Mouse (Mus musculus) limb, embryonic 13.5 days (tissue): ENCODE results near the gene Rdh16f1. TPM values are rescaled to one million over a fixed set of nuclear protein-coding genes. Genes with fewer than 3 reads are reported as not detected.

Source experiments
- ATAC-seq: fragments of 200-750 bp; cut with Nextera tagmentation; 2 replicates; pipeline ENCODE4 v1.8.0; 2017; ENCODE audit warnings: low read depth, moderate number of reproducible peaks, moderate TSS enrichment; ENCODE audit not compliant: low FRiP score
- H3K27ac ChIP-seq: fragments of 300-500 bp; sonication (generic); 2 replicates; pipeline ENCODE4 v1.5.1; 2015; ENCODE audit warnings: inconsistent platforms, mild to moderate bottlenecking, moderate library complexity
- H3K27me3 ChIP-seq: fragments of 300-500 bp; sonication (generic); 2 replicates; pipeline ENCODE4 v1.6.1; 2015; ENCODE audit warnings: mild to moderate bottlenecking, inconsistent platforms
- H3K36me3 ChIP-seq: fragments of 300-500 bp; sonication (generic); 2 replicates; pipeline ENCODE4 v1.6.1; 2015; ENCODE audit warnings: inconsistent platforms, mild to moderate bottlenecking, moderate library complexity
- H3K4me1 ChIP-seq: fragments of 300-500 bp; sonication (generic); 2 replicates; pipeline ENCODE4 v1.6.1; 2015; ENCODE audit warnings: inconsistent platforms
- H3K4me2 ChIP-seq: fragments of 300-500 bp; sonication (generic); replicated peaks from 2 replicates; pipeline ENCODE4 v1.6.1; 2015; ENCODE audit warnings: inconsistent platforms, mild to moderate bottlenecking, moderate library complexity
- H3K4me3 ChIP-seq: fragments of 300-500 bp; sonication (generic); 2 replicates; pipeline ENCODE4 v1.5.1; 2015; ENCODE audit warnings: moderate library complexity, mild to moderate bottlenecking, inconsistent platforms
- H3K9ac ChIP-seq: fragments of 300-500 bp; sonication (generic); 2 replicates; pipeline ENCODE4 v1.6.1; 2015; ENCODE audit warnings: mild to moderate bottlenecking, inconsistent platforms
- H3K9me3 ChIP-seq: fragments of 300-500 bp; sonication (generic); 2 replicates; pipeline ENCODE4 v1.6.1; 2016; ENCODE audit warnings: inconsistent platforms
- WGBS: fragments of 180-500 bp; shearing (Covaris S2); methylation state at CpG from one replicate; pipeline ENCODE4 v1.1.7; 2015; 5-methylcytosine and 5-hydroxymethylcytosine counted together
- polyA plus RNA-seq: library from polyadenylated mRNA; unstranded; fragments of >200 nt; fragmentation: Nextera tagmentation; extraction: Ambion mirVana; gene quantifications from 2 replicates; pipeline ENCODE4 v1.2.1, GENCODE M21; 2015

The Rdh16f1 gene
- polyA plus RNA-seq, 1 experiment from 2014 or later, result not detected

- WGBS, result 74% methylated on average over 2 of the region's 2 CpGs
- no peak for ATAC-seq
- Histone ChIP-seq H3K9ac (no peak overlapping the region), H3K27me3 (no peaks in the 10 kb centered on the region; the same call in 1 of the 2 replicates), H3K36me3 (peaks cover 2% of the 10 kb centered on the region), H3K4me3 (no peak overlapping the region), H3K4me2 (no peak overlapping the region), H3K27ac (no peak overlapping the region), H3K9me3 (no peaks in the 10 kb centered on the region), H3K4me1 (peaks cover 15% of the 10 kb centered on the region)
Observed at GRCm38 (mm10) chr10:127736266-127736665, 23.3 kb upstream of the Rdh16f1 start.

- H3K36me3 ChIP-seq, result peaks cover 9% of the 10 kb centered on the region
- no peak overlapping the region for H3K9ac ChIP-seq
- H3K27me3 ChIP-seq, result no peaks in the 10 kb centered on the region
- no peaks in the 10 kb centered on the region for H3K9me3 ChIP-seq
- no peak overlapping the region for H3K4me3 ChIP-seq
- no peak for ATAC-seq
- H3K4me2 ChIP-seq, result no peak overlapping the region
- 74% methylated on average over 4 of the region's 4 CpGs for WGBS
- H3K27ac ChIP-seq, result no peak overlapping the region
- peaks cover 15% of the 10 kb centered on the region for H3K4me1 ChIP-seq
Observed at GRCm38 (mm10) chr10:127736916-127737315, 22.7 kb upstream of the Rdh16f1 start.

GRCm38 (mm10) chr10:127737552-127737951, 22.0 kb upstream of the Rdh16f1 start:
- no peaks in the 10 kb centered on the region for H3K27me3 ChIP-seq
- H3K27ac ChIP-seq, result no peak overlapping the region
- no peak for ATAC-seq
- no peaks in the 10 kb centered on the region for H3K9me3 ChIP-seq
- H3K9ac ChIP-seq, result no peak overlapping the region
- 23% methylated on average over 2 of the region's 2 CpGs for WGBS
- no peak overlapping the region for H3K4me2 ChIP-seq
- H3K4me1 ChIP-seq, result peaks cover 15% of the 10 kb centered on the region
- H3K36me3 ChIP-seq, result peaks cover 15% of the 10 kb centered on the region
- no peak overlapping the region for H3K4me3 ChIP-seq

DNA sequence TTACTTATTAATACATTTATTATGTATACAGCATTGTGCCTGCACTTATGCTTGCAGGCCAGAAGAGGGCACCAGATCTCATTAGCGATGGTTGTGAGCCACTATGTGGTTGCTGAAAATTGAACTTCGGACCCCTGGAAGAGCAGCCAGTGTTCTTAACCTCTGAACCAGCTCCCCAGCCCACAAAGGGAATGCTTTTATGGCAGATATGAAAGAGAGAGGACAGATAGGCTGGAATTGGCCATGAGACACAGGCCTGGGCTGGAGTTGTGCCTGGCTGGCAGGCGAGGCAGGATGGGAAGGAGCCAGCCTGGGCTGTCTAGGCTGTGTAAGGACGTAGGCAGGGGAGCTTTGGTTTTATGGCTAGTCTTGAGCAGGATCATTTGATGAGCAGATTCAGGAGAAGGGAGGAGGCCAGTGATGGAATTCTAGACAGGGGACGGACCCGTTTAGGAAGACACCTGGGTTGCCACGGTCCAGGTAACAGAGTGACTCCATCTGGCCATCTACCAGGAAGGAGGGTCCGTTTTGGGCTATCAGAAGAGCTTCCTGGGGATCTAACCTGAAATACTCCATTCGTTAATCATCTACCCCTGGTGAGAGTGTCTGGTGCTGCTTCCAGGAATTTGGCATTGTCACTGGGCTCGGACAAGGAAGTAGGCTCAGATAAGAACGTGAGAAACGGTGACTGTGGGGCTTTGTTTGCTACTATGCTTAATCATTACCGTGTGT, 21.3 kb upstream of the Rdh16f1 start:
- no peak overlapping the region for H3K9ac ChIP-seq
- 46% methylated on average over 13 of the region's 13 CpGs for WGBS
- ATAC-seq, result no peak
- H3K4me3 ChIP-seq, result no peak overlapping the region
- no peaks in the 10 kb centered on the region for H3K27me3 ChIP-seq
- peaks cover 15% of the 10 kb centered on the region for H3K4me1 ChIP-seq
- H3K4me2 ChIP-seq, result peak overlapping the region; percentile 83
- H3K27ac ChIP-seq, result peak overlapping the region; percentile 28; the same call in 1 of the 2 replicates
- no peaks in the 10 kb centered on the region for H3K9me3 ChIP-seq
- H3K36me3 ChIP-seq, result peaks cover 23% of the 10 kb centered on the region

DNA sequence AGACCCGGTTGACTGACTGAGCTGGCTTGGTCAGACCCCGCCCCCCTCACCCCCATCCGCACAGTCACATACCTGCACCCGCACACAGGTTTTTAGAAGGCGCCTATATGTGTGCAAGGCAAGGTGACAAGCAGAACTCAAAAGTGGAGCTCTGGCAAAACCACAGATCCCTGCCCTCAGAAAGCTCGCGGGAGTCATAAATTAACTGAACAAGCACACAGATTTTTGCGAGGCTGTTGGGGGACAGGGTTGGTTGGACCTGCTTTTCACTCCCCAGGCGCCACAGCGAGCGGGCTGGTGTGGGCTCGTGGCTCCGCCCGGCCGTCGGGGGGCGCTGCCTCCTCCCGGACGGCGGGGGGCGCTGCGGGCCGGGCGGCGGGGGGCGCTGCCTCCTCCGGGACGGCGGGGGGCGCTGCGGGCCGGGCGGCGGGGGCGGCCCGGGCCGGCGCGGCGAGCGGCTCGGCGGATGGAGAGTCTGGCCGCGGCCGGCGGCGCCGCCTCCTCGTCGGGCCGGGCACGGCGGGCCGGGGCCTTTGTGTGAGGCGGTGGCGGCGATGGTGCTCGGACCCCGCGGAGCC, 20.4 kb upstream of the Rdh16f1 start, which contains the start of gene Zbtb39:
Gene Zbtb39, plus strand, starts transcription at position 456 of the 578 bp plus-strand sequence.
- Histone ChIP-seq H3K4me2 (peak within 1 kb of the TSS; percentile 83), H3K4me1 (peaks cover 15% of the 10 kb centered on the region), H3K27me3 (no peaks in the 10 kb centered on the region), H3K9me3 (no peaks in the 10 kb centered on the region), H3K36me3 (peaks cover 32% of the 10 kb centered on the region), H3K27ac (peak within 1 kb of the TSS; percentile 83), H3K9ac (peak within 1 kb of the TSS; percentile 99), H3K4me3 (peak within 1 kb of the TSS; percentile 98)
- WGBS, result 1% methylated on average over 55 of the region's 61 CpGs
- peak; percentile 84 for ATAC-seq

- Histone ChIP-seq H3K27me3 (no peaks in the 10 kb centered on the region), H3K9me3 (no peaks in the 10 kb centered on the region)
- ATAC-seq, result peak; percentile 53
Observed at GRCm38 (mm10) chr10:127739661-127740161, 19.9 kb upstream of the Rdh16f1 start.

DNA sequence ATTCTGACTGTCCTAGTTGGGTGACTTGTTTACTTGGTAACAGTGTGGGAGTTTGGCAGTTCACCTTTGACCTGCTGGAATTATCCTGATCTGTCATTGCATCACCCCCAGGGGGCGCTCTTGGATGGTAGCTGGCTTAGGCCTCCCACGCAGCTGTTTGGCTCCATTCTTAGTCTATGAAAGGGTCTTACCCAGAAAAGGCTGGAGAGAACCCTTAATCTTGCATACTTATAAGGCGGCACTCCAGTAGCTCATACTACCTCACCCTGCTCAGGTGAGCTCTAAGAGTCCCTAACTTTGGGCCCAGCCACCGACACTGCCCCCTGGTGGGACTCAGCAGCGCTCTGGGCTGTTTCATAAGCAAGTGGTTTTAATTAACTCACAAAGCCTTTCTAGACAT, 14.9 kb upstream of the Rdh16f1 start:
- 57% methylated on average over 5 of the region's 5 CpGs for WGBS
- Histone ChIP-seq H3K36me3 (peaks cover 73% of the 10 kb centered on the region), H3K4me1 (peaks cover 24% of the 10 kb centered on the region), H3K9ac (no peak overlapping the region), H3K4me2 (no peak overlapping the region), H3K4me3 (no peak overlapping the region), H3K27ac (no peak overlapping the region), H3K27me3 (no peaks in the 10 kb centered on the region), H3K9me3 (no peaks in the 10 kb centered on the region)
- ATAC-seq, result 0 out of 2 replicates have a peak, but pooled peaks have one; percentile 12

More at GRCm38 (mm10) chr10:127739661-127740161, 19.9 kb upstream of the Rdh16f1 start:
- Histone ChIP-seq H3K36me3 (peaks cover 37% of the 10 kb centered on the region), H3K4me3 (peak overlapping the region; percentile 98), H3K4me1 (peaks cover 15% of the 10 kb centered on the region), H3K4me2 (peak overlapping the region; percentile 83), H3K27ac (peak overlapping the region; percentile 83), H3K9ac (peak overlapping the region; percentile 99)
- under 1% methylated on average over 55 of the region's 55 CpGs for WGBS

- no peaks in the 10 kb centered on the region for H3K9me3 ChIP-seq
- ATAC-seq, result no peak
- H3K9ac ChIP-seq, result no peak overlapping the region
- peaks cover 15% of the 10 kb centered on the region for H3K4me1 ChIP-seq
- no peak overlapping the region for H3K4me3 ChIP-seq
- 72% methylated on average over 5 of the region's 5 CpGs for WGBS
- H3K27ac ChIP-seq, result no peak overlapping the region
- H3K36me3 ChIP-seq, result peaks cover 77% of the 10 kb centered on the region
- no peaks in the 10 kb centered on the region for H3K27me3 ChIP-seq
- H3K4me2 ChIP-seq, result no peak overlapping the region
Observed at GRCm38 (mm10) chr10:127745886-127746285, 13.7 kb upstream of the Rdh16f1 start.

DNA sequence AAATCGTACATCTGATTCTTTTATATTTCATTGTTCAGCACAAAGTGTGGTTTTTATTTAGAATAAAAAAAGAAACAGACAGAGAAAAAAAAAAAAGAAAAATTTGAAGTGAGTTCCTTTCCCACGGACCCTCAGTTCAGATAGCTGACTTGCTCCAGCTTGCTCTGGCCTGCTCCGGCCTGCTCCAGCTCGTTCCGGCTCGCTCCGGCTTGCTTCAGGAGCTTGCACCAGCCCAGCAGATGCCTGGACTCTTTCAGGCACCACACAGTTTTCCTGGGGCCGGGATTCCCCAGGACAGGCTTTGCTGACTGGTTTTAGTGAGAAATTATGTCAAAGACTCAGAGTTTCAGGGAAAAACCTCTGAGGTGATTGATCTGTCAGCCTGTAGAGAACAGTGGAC, 12.3 kb upstream of the Rdh16f1 start:
- H3K27ac ChIP-seq, result no peak overlapping the region
- no peak overlapping the region for H3K4me3 ChIP-seq
- H3K4me1 ChIP-seq, result peaks cover 13% of the 10 kb centered on the region
- WGBS, result 84% methylated on average over 8 of the region's 8 CpGs
- no peak overlapping the region for H3K4me2 ChIP-seq
- no peaks in the 10 kb centered on the region for H3K9me3 ChIP-seq
- peaks cover 65% of the 10 kb centered on the region for H3K36me3 ChIP-seq
- ATAC-seq, result no peak
- H3K27me3 ChIP-seq, result no peaks in the 10 kb centered on the region
- H3K9ac ChIP-seq, result no peak overlapping the region

GRCm38 (mm10) chr10:127748847-127749612, 10.6 kb upstream of the Rdh16f1 start:
- Histone ChIP-seq H3K36me3 (peaks cover 47% of the 10 kb centered on the region), H3K4me1 (peaks cover 13% of the 10 kb centered on the region), H3K4me2 (peak overlapping the region; percentile 46; the same call in 1 of the 2 replicates), H3K9ac (no peak overlapping the region), H3K9me3 (no peaks in the 10 kb centered on the region), H3K27ac (no peak overlapping the region; the same call in 1 of the 2 replicates), H3K4me3 (no peak overlapping the region), H3K27me3 (no peaks in the 10 kb centered on the region)
- WGBS, result 6% methylated on average over 8 of the region's 8 CpGs
- ATAC-seq, result no peak

GRCm38 (mm10) chr10:127750136-127750777, 9.3 kb upstream of the Rdh16f1 start:
- Histone ChIP-seq H3K9ac (peak overlapping the region; percentile 39; the same call in 1 of the 2 replicates), H3K4me1 (peaks cover 16% of the 10 kb centered on the region), H3K27me3 (no peaks in the 10 kb centered on the region), H3K4me2 (peak overlapping the region; percentile 46), H3K36me3 (peaks cover 35% of the 10 kb centered on the region), H3K4me3 (peak overlapping the region; percentile 23), H3K27ac (no peak overlapping the region), H3K9me3 (no peaks in the 10 kb centered on the region)
- 54% methylated on average over 24 of the region's 24 CpGs for WGBS
- ATAC-seq, result no peak
